Mouse (Mus musculus): ENCODE data around the gene Mcf2l.

- TF ChIP-seq CTCF (IDR thresholded peaks at IDR 0.05; ENCODE audit: insufficient read depth, low read depth, low read length) (no peak), POLR2A (IDR thresholded peaks at IDR 0.05; ENCODE audit: insufficient read depth, low read depth, low read length) (no peak)
Observed at GRCm38 (mm10) chr8:12960609-12961008, 87.0 kb downstream of the Mcf2l start.
